Mouse (Mus musculus): Measurements from ENCODE around the gene Stx1a.

The Stx1a gene

DNA sequence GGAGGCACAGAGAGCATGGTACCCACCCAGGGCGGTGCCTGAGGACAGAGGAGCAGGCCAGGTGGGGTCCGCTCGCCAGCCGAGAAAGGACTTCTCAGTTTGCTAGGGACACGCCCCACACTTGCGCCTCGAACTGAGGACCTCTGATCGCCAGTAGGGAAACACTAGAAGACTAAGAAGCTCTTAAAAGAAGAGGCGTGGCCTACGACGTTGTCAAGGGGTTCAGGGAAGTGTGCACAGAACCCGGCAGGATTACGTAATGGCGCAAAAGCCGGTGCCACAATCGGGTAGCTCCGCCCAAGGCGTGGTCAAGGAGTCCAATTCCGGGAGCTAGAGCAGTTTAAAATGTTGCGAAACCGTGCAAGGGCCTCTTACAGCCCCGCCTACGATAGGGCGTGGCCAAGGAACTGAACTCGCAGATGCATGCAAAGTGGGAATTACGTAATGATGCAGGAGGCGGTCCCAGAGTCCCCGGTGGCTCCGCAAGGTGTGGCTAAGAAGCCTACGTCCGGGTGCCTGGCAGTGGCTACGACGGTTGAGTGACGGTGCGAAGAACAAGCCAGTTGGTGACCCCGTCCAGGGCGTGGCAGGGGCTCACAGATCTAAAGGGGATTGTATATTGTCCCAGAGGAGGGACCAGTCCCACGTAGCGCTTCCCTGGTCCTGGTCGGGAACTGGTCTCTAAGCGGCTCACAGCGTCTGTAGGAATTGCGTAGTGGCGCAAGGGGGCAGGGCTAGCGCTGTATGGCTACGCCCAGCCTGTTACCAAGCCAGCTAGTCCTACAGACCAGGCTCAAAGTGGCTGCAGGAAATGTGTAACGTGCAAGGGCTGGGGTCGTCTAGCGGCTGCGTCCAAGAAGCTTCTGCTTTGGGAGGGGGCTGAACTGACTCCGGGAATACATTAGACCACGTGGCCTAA lies 14.4 kb upstream of the Stx1a start, which contains the start of gene Abhd11:
TSS of gene Abhd11 (plus strand) at position 482 of the 919 bp plus-strand sequence.
- DNase-seq (ENCODE audit: low spot score) = peak; percentile 79

DNA sequence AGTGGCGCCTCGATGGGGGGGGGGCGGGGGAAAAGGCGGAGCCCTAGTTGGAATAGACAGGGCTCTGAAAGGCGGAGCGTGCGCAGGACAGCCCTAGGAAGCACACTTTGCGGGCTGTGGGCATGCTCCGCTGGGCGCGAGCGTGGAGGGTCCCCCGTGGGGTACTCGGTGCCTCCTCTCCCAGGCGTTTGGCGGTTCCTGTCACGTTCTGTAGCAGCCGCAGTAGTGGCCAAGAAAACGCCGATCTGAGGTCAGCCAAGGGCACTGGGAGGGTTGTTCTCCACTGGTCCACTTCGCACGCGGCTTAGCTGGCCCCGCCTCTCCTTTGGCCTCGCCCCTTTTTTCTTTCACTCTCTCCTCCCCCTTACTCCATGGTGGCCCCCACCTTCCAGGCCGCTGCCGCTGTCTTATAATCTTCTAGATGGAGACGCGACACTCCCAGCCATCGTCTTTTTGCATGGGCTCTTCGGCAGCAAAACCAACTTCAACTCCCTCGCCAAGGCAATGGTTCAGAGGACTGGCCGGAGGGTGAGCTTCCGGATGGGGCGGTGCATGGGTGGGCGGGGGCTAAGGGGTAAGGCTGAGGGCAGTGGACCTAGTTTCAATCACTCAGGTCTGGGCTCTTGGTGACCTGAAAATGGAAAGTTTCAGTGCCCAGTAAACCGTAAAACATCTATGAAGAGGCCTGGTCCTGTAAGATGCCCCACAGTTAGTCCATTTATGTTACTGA lies 13.5 kb upstream of the Stx1a start:
- peak; percentile 75 for DNase-seq (ENCODE audit: low spot score)

DNA sequence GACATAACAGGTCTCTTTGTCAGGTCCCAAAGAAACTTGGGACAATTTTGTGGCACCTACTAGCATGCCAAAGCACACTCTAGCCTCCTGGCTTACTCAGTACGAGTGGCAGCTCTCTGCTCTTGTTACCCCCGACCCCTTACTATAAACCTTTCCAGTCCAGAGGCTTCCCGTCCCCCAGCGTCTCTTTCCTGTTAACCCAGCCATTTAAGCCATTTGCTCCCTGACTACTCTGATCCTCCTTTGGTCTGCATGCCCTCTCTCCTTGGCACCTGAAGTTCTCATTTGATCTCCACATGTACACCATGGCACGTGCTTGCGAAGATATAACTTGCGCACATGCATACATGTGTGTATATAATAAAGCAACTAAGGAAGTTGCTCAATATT lies 13.0 kb upstream of the Stx1a start:
- no peak for DNase-seq (ENCODE audit: low spot score)

DNA sequence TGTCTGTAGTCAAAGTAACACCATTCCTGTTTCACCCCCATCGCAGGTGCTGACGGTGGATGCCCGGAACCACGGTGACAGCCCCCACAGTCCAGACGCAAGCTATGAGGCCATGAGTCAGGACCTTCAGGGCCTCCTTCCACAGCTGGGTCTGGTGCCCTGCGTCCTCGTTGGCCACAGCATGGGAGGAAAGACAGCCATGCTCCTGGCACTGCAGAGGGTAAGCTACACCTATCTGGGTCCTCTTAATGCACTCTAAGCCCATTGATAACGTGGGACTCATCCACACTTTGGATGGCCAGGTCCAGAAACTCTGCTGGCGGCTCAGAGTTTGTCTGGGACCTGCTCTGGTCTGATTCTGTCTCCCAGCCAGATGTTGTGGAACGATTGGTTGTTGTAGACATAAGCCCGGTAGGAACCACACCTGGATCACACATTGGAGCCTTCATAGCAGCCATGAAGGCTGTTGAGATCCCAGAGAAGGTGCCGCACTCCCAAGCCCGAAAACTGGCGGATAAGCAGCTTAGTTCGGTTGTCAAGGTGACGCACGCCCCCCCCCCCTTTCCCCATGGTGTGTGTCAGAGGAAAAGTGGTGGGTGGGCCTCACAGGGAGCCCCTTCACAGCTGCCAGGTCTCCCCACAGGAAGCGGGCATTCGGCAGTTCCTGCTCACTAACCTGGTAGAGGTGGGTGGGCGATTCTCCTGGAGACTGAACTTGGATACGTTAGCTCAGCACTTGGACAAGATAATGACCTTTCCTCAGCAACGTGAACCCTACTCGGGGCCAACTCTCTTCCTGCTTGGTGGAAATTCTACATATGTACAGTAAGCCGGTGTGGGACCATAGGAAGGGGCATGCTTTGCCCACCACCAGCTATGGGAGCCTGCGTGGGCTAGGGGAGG lies 12.2 kb upstream of the Stx1a start:
- no peak for DNase-seq (ENCODE audit: low spot score)

DNA sequence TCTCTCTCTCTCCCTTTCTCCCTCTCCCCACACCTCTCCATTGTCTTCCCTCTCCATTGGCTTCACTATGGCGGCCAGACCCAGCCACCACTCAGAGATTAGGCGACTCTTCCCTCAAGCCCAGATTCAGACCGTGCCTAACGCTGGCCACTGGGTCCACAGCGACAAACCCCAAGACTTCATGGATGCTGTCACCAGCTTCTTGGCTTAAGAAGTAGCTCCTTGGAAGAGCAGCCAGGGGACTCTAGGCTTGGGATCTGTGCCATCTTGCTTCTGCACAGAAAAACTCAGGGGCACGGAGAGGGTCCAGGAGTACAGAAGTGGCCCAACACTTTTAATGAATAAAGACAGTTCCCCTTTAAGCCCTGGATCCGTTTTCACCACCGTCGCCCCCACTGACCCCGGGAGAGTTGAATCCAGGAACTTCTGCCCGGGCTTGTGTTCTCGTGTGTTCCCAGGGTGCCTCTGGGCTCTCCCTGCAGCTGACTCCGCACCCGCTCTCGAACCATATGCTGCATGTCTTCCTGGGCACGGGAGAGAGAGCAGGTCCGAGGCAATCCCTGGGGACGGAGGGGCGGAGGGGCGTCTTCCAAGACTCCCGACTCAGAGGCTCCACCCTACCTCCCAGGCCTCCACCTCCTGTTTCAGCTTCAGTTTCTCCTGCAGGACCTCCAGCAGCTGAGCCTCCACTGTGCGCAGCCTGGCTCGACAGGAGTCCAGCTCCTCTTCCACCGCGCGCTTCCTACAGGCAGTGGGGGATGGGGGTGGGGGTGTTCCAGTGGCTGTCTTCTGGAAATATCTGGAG lies 11.3 kb upstream of the Stx1a start:
- DNase-seq (ENCODE audit: low spot score) = no peak

DNA sequence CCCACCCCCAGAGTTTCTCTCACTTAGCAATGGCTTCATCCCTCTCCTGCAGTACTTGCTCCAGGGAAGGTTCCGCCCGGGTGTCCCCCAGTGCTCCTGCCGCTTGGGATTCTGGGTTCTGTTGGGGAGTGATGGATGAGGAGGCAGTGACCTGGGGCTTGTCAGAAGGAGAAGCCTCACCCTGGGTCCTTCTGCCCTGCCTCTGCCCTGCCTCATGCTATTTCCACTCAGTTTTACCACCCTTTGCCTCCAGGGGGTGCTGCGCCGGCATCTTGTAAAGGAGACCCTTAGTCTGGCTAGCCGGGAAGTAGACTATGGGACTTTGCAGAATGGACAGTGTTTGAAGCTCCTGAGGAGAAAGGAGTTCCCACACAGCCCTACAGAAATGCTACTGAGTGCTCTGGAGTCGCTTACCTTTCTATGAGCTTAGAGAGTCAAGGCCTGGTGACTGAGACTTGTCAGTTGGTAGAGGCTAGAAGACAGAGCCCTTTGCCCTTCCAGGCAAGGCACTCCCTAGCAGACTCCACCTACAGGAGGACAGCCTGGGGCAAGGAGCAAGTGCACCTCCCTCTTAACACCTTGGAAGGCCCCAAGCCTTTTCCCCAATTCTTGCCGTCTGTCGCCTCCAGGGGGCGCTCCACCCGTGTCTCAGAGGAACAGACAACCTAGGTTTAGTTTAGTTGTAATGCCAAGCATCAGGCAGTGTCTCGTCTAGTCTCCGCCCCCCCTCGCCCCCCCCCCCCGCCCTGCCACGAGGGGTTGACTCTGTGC lies 10.4 kb upstream of the Stx1a start:
- DNase-seq (ENCODE audit: low spot score) = peak; percentile 62

DNA sequence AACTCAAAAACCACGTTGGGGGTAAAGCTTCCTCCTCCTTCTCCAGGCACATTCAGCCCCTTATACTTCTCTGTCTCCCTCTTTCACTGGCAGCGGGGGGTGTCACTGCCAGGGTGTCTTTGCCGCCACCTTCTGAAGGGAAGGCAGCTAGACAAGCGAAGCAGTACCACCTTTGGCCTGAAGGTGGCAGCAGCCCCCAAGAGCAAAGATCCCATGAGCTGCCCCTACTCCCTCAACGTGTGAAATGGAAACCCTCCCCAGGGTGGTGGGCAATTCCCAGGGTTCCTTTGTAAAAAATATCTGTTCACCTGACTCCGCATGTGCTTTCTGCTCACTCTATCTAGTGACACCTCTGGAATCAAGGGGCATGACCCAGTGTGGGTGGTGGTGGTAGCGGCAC lies 7.8 kb upstream of the Stx1a start:
- DNase-seq (ENCODE audit: low spot score) = peak; percentile 82

DNA sequence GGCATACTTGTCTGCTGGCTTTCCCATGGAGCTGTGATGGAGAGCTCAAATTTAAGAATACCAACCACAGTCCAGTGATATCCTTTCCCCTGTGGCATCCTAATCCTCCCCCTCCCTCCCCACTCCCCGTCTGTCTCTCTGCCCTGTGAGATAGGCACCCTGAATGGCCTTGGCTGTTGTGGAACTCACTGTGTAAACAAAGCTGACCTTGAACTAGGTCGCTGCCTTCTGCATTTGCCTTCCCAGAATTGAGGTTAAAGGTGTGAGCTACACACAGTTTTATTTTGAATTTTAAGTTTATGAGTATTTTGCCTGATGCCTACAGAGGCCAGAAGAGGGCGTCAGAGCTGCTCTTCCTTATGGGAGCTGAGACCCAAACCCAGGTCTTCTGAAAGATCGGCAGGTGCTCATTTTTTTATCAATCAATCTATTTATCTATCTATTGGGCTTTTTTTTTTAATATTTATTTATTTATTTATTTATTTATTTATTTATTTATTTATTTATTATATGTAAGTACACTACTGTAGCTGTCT lies 7.0 kb upstream of the Stx1a start:
- no peak for DNase-seq (ENCODE audit: low spot score)

DNA sequence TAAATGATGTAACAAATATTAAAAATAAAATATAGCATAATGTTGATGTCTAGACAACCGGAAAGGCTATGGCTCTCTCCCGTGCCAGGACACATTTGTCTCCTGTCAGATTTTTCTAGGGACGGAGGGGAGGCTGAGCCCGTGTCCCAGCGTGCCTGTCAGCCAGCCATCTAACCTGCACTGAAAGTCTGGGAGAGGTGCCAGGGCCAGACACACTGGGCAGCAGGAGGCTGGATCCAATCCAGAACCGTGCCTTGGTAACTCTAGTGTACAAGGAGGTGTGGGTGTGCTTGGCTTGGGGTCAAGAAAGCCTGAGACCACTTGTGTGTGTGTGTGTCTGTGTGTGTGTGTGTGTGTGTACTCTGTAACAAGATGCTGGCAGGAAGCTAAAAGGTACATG lies 1.5 kb upstream of the Stx1a start:
- DNase-seq (ENCODE audit: low spot score) = no peak

DNA sequence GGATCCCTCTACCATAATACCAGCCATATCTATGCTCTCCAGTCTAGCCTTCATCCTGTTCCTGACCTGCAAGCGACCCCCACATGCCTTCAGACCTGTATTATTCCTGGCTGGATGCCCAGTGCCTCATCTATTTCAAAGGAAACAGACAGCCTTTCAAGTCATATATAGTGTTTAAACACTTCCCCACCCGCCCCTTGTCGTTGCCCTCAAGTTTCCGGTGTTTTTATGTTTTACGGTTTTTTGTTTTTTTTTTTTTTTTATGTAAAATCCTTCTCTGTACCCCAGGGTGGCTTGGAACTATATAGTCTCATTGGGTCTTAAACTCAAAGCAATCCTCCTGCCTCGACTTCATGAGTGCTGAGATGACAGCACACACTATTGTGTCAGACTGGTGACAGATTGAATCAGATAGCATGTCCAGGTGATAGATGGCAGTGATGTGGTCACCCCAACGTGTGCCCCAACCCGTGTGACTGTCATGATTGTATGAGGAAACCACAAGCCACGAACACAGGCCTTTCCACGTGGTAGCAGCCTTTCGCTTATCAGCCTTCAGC lies 1.5 kb downstream of the Stx1a start:
- DNase-seq (ENCODE audit: low spot score) = no peak

DNA sequence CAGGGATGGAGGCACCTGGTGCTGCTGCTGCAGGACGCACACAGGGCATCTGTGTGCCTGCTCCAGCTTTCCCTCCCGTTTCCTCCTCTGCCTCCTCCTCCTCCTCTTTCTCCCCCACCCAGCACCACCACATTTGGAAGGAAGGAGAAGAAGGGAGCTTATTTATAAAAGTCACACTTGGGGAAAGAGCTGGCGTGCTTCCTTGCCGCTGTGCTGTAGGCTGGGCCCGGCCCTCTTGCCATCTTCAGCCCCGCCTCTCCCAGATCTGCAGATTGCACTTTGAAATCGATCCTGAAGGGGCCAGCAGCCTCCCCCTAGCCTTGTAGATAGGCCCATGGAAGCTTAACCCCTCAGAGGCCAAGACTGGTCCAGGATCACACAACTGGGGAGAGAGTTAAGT lies 2.6 kb downstream of the Stx1a start:
- DNase-seq (ENCODE audit: low spot score) = no peak

DNA sequence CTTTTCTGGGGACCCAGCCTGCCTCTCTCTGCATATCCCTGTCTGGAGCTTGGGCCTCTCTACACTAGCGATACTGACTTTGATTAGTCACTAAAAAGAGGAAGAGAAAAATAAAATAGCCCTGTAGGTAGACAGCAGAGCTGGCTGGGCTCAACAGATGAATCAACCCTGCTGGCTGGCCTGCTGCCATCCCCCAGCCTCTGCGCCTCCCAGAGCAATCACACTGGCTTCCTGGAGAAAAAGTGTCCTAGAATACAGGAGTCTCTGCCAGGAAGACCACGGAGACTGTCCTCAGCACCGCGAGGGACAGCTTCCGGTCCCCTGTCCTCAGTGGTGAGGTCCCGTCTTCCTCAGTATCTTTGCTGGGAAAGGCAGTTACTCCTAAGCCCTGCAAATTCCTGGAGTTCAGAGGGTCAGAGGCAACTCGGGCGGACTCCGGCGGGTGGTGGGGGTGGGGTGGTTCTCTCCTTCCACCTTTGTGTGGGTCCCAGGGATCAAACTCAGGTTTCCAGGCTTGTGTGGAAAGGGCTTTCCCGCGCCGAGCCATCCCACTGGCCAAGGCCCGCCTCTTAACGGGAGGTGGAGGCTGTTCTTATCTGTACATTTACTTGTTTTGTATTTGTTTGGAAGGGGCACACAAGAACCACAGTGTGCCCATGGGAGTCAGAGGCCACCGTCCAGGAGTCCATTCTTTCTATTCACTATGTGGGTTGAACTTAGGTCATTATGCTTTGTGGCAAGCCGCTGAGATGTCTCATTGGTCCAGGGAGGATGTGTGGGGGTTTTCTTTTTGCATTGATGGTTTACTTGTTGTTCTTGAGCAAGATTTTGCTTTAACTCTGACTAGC lies 5.9 kb downstream of the Stx1a start:
- no peak for DNase-seq (ENCODE audit: low spot score)

DNA sequence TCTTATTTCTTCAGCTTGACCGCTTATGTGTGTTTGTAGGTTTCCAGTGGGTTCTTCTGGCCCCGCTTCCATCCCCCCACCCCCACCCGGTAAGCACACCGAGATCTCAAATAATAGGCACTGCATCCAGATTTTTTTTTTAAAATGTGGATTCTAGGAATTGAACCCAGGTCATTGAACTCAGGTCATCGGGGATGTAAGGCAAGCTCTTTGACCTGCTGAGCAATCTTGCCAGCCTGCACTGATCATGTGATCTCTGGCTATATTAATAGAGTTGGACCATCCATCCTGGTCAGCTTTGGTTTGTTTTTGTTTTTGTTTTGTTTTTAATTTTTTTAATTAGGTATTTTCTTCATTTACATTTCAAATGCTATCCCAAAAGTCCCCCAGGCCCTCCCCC lies 9.3 kb downstream of the Stx1a start:
- no peak for DNase-seq (ENCODE audit: low spot score)

DNA sequence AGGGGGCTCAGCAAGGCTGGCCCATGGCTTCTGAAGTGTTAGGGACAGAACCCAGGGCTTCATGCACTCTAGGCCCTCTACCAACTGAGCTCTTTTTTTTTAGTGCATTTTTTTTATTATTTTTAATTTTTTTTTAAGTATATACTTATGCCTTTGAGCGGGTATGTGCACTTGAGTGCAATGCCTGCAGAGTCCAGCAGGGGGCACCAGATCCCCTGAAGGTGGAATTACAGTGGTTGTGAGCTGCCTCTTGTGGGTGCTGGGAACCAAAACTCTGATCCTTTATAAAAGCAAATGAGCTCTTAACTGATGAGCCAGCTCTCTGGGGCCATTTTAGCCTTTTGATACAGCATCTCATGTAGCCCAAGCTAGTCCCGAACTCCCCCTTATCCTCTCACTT lies 11.3 kb downstream of the Stx1a start:
- DNase-seq (ENCODE audit: low spot score) = no peak

DNA sequence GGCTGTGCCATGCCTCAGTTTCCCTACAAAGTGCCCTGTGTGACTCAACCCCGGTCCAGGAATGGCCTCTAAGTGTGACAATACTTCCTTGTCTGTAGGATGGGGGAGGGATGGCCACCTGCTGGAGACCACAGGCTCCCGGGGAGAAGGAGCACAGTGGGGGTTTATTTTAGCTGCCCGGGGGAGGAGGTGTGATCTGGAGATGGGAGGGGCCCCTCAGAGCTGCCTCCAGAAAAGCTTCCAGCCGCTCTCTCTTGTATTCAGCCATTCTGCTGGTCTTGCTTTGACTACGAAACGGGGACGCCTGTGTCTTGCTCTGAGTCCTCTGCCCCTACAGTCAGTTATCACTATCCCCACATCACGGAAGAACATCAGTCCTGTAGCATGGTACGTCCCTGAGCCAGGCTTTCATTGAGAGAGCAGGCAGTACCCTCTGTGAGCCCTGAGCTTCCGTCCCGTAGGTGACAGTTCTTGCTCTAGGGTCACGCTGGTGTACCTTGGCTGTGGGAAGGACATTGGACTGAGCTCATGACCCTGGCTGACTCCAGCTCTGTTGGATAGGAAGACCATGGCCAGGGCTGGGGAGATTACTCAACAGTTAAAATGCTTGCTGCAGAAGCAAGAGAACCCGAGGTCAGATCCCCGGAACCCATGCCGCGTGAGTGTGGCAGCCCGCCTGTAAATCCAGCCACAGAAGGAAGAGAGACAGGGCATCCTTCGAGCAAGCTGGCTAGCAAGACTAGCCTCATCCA lies 12.5 kb downstream of the Stx1a start:
- no peak for DNase-seq (ENCODE audit: low spot score)

DNA sequence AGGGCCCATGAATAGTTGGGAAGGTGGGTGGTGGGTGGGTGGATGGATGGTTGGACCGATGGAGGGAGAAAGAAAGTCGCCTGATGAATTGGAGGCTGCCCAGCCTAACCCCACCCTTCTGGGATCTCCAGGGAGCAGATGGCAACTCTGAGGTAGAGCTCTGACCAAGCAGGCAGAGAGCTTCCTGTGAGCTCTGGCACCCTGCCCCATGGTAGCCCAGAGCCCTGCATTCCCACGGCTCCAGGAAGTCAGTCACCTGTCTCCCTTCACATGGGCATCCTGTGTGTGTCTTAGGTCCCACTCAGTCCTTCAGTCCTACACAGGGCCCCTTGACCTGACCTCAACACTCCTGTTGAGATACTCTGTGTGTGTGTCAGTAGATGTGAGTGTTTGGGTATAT lies 14.7 kb downstream of the Stx1a start:
- DNase-seq (ENCODE audit: low spot score) = no peak

DNA sequence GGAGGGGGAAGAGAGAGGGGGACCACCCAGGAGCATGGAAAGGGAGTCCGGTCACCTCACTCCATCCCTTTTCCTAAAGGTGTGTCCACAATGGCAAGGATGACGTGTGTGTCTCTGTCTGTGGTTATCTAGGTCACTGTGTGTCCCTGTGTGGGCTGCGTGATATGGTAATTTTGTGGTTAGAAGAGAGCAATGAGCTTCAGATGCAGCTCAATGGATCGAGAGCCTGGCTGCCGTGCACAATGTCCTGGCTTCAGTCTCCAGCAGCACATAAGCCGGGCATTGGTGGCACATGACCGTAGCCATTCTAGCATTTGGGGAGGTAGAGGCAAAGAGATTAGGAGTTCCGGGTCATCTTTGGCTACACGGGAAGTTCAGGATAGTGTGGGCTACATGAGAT lies 16.3 kb downstream of the Stx1a start:
- no peak for DNase-seq (ENCODE audit: low spot score)

DNA sequence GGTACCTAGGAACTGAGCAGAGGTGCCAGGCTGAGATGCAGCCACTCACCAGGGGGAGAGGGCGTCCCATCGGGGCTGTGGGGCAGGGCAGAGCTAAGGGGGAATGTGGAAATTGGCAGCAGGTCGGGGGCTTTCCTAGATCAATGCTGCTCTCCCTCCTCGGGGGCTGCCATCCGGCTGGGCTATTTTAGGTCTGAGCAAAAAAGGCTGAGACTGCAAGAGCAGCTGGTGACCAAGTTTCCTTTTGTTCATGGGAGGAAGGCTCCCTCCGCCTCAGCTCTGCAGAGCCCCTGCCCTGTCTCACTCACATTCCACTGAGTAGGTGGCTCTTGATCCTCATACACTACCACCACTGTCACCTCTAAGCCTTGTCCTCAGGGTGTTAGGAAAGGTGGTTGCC lies 16.8 kb downstream of the Stx1a start:
- no peak for DNase-seq (ENCODE audit: low spot score)

Measured in ovary, postnatal 10 days (tissue).